Mouse (Mus musculus): Measurements from ENCODE around the gene Pdk4.
A peak's percentile ranks its signal among the peaks of the same experiment; 100 is the strongest.

Gene Pdk4

DNA sequence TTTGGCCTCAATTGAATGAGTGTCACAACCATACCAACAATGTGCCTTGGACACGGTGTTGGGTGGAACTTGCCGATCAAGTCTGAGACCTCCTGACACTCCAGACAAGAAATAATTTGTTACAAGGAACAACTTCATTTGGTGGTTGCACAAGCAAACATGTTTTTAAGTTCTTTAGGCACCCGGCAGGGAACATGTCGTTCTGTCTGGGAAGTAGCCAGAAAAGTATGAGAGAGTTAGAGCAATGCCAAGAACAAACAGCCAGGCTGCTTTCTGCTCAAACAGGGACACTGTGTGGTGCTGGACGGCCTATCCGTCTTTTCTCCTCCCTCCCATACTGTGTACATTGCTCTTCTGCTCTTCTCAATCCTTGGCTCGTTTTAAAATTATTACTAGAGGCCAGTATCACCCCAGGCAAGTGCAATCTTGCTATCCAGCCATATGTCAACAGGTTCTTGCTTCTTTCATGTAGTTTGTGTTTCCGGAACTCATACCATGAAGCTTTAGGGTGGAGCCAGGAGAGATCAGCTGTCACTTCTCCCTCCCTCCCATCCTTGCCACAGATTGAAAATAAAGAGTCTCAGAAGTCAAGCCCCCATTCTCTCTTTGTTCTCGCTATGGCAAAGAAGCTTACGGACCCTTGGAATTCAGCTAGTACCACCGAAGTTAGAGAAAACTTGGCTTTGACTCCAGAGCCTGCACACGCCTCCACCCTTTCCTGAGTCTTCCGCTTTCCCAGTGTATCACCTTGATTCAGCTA lies 52.8 kb downstream of the Pdk4 start:
- no peak for DNase-seq

DNA sequence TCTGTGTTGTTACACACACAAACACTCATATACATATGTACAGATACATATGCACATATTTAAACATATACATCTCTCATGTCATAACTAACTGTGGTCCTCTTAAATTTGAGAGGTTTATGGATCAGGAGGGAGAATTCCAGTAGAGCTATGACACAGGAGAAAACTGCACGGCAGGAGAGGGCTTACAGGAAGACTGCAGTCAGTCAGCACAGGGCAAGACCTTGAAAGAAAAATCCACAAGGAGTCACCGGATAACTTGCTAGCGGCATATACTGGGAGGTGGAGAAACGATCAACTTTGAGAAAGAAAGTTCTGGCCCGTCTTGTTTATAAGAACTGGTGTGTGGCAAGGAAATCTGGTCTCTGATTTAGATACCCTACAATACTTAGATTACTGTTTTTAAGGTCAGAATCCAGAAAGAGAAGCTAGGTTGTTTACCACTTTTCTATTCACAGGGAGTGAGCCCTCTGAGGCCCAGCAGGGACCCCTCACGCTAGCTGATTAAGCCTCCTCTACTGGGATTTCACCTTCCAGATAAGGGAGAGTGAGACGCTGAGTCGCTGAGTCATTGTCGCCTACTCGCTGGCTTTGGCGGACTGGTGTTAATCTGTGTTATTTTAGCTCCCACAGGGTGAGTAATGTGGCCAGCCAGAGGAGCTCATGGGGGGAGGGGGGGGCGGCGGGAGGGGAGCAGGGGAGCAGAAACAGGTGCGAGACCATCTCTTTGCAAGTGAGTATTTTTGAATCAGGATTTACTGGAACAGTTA lies 53.6 kb downstream of the Pdk4 start:
- no peak for DNase-seq

DNA sequence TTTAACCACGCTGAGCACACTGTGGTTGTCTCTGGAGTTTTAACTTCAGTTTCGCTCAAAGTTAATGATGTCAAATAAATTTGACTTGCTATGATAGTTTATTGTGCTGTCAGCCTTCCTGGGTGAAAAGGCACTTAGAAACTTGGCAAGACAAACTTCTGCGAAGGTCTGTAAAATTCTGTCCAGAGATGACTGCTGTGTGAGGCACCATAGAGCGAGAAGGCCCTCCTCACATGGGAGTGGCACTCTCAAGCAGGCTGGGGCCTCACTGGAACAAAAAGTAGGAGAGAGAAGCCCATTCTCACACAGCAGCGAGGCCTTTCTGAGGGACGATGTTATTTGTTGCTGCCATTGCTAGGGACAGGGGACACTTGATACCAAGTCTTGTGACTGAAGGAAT lies 54.9 kb downstream of the Pdk4 start:
- DNase-seq = no peak

DNA sequence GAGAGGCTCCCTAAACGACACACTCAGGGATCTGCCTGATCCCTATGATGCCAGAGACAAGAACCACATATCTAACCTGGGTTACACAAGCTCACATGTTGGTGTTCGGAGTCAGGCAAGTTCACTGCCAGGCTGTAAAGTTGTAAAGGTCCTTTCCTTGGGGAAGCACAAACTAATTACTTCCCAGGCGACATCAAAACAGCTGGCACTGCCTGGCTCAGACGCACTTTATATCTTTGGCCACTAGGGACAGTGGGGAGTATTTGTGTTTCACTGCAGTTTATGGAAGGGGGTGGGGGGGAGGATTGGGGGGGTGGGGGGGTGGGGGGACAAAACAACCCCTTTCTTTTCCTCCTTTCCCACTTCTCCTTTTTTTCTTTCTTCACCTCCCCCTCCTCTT lies 58.4 kb downstream of the Pdk4 start:
- peak; percentile 37 for DNase-seq

- peak; percentile 28 for DNase-seq
Observed at GRCm38 (mm10) chr6:5433887-5434286, 62.2 kb downstream of the Pdk4 start.
